Mouse (Mus musculus): ENCODE data around the gene Zfp462.

- TF ChIP-seq CTCF (conservative IDR thresholded peaks at IDR 0.05; ENCODE audit: low read length) (no peak), NANOG (IDR thresholded peaks at IDR 0.05; ENCODE audit: borderline replicate concordance, low read length) (no peak), POU5F1 (IDR thresholded peaks at IDR 0.05; ENCODE audit: borderline replicate concordance, low read length) (no peak)
Observed at GRCm38 (mm10) chr4:55042573-55042972, 97.7 kb downstream of the Zfp462 start.
